Mouse (Mus musculus) forebrain, embryonic 12.5 days (tissue): ENCODE data around the gene C87977. TPM values are rescaled to one million over a fixed set of nuclear protein-coding genes. Genes with fewer than 3 reads are reported as not detected.
"Not testable (repeated sequence)": the region's sequence is repeated elsewhere in the genome, so short reads cannot be mapped to it uniquely, and the experiment has no call there.

ENCODE experiments used
- ATAC-seq: fragments of 200-750 bp; cut with Nextera tagmentation; 2 replicates; pipeline ENCODE4 v1.8.0; 2017; ENCODE audit warnings: moderate TSS enrichment; ENCODE audit not compliant: low FRiP score
- H3K27ac ChIP-seq: fragments of 300-500 bp; sonication (generic); 2 replicates; pipeline ENCODE4 v1.5.1; 2016; ENCODE audit warnings: mild to moderate bottlenecking
- H3K27me3 ChIP-seq: fragments of 300-500 bp; sonication (generic); 2 replicates; pipeline ENCODE4 v1.6.1; 2016; ENCODE audit warnings: mild to moderate bottlenecking
- H3K36me3 ChIP-seq: fragments of 300-500 bp; sonication (generic); replicated peaks from 2 replicates; pipeline ENCODE4 v1.6.1; 2016; ENCODE audit warnings: mild to moderate bottlenecking
- H3K4me1 ChIP-seq: fragments of 300-500 bp; sonication (generic); 2 replicates; pipeline ENCODE4 v1.6.1; 2016
- H3K4me2 ChIP-seq: fragments of 300-500 bp; sonication (generic); 2 replicates; pipeline ENCODE4 v1.6.1; 2016; ENCODE audit warnings: mild to moderate bottlenecking, moderate library complexity
- H3K4me3 ChIP-seq: fragments of 300-500 bp; sonication (generic); replicated peaks from 2 replicates; pipeline ENCODE4 v1.5.1; 2016; ENCODE audit warnings: mild to moderate bottlenecking
- H3K9ac ChIP-seq: fragments of 300-500 bp; sonication (generic); 2 replicates; pipeline ENCODE4 v1.6.1; 2016; ENCODE audit warnings: mild to moderate bottlenecking
- H3K9me3 ChIP-seq: fragments of 300-500 bp; sonication (generic); 2 replicates; pipeline ENCODE4 v1.6.1; 2016
- WGBS: fragments of 180-500 bp; shearing (Covaris S2); methylation state at CpG from one replicate; pipeline ENCODE4 v1.1.7; 2016; 5-methylcytosine and 5-hydroxymethylcytosine counted together
- polyA plus RNA-seq: library from polyadenylated mRNA; unstranded; fragments of >200 nt; fragmentation: Nextera tagmentation; extraction: Ambion mirVana; gene quantifications from 2 replicates; pipeline ENCODE4 v1.2.1, GENCODE M21; 2016

The C87977 gene
- polyA plus RNA-seq = not detected in 2 replicates

DNA sequence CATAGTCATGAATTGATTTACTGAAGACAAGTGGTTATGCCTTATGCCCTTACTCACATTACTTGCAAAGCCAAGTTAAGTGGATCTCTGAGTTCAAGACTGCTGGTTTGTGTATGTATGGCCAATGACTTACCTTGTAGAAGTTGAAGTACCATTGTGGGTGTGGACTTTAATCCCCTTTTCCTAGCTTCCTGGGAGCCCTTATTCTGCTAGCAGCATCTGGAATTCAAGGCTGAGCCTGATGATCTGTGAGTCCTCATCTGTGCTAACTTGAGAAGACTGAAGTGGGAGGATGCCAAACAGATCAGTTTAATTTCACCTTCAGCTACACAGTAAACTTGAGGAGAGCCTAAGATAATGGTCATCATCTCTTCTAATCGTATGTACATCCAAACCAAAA is at the start of gene C87977:
TSS of gene C87977 (minus strand) at position 101 of the 400 bp plus-strand sequence.
- not testable (repeated sequence) for H3K4me3 ChIP-seq, H3K9ac ChIP-seq, ATAC-seq, H3K27me3 ChIP-seq, H3K4me1 ChIP-seq, H3K36me3 ChIP-seq, H3K27ac ChIP-seq, H3K4me2 ChIP-seq
- H3K9me3 ChIP-seq = peaks cover 18% of the 10 kb centered on the region; the same call in 1 of the 2 replicates
- 78% methylated on average over 1 of the region's 1 CpGs for WGBS

DNA sequence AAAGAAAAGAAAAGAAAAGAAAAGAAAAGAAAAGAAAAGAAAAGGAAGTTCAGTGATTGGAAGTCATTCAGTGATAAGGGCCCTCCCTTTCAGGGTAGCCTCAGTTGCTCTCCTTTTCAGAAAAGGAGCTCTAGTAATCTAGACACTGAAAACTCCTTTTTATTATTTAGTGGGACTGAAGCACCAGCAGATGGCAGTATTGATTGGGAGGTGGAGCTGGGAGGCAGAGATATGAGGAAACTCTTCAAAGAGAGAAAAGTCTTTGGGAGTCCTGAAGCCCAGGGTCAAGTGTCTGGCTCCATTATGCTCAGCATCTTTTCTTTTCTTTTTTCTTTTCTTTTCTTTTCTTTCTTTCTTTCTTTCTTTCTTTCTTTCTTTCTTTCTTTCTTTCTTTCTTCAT is 41.6 kb upstream of the C87977 start:
- H3K9me3 ChIP-seq = peaks cover 12% of the 10 kb centered on the region; the same call in 1 of the 2 replicates
- not testable (repeated sequence) for H3K36me3 ChIP-seq, H3K27me3 ChIP-seq, H3K27ac ChIP-seq, H3K9ac ChIP-seq, H3K4me2 ChIP-seq, H3K4me1 ChIP-seq, ATAC-seq, H3K4me3 ChIP-seq

DNA sequence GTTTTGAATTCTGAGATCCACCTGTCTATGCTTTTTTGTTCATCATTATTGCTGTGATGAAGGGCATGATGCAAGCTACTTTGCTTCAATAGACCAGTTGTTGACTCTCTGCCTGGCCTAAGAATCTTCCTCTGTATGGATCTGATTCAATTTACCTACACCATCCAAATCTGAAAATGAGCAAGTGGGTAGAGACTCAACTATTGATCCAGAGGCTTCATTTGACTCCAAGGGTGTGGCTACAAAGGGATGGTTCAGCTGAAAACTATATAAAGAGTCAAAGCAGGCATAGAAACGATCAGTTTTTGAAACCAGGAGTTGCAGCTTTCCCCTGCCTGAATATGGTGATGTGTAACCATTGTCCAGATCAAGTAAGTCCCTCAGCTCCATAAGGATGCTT is 22.7 kb downstream of the C87977 start, which contains the start of gene Oog2:
TSS of gene Oog2 (plus strand) at position 301 of the 400 bp plus-strand sequence.
- 46% methylated on average over 1 of the region's 1 CpGs for WGBS
- Histone ChIP-seq H3K4me1 (no peaks in the 10 kb centered on the region), H3K4me3 (no peak within 1 kb of the TSS), H3K27ac (no peak within 1 kb of the TSS), H3K9me3 (peaks cover 29% of the 10 kb centered on the region), H3K9ac (no peak within 1 kb of the TSS), H3K36me3 (no peaks in the 10 kb centered on the region), H3K27me3 (no peaks in the 10 kb centered on the region), H3K4me2 (no peak within 1 kb of the TSS)
- ATAC-seq = no peak

DNA sequence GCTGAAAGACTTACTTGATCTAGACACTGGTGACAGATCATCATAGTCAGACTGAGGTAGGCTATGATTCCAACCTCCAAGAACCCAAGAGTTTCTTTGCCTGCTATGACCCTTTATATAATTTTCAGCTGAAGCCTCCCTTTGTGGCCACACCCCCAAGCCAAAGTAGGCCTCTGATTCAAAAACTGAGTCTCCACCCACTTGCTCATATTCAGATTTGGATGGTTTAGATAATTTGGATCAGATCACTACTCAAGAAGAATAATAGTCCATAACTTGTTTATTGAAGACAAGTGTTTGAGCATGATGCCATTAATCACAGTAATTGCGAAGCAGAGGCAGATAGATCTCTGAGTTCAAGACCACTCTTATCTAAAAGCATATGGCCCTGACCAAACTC is 50.6 kb downstream of the C87977 start, which contains the start of gene Oog3:
TSS of gene Oog3 (minus strand) at position 101 of the 400 bp plus-strand sequence.
- 89% methylated on average over 1 of the region's 1 CpGs for WGBS
- ATAC-seq = no peak
- H3K4me2 ChIP-seq = no peak within 1 kb of the TSS
- H3K9ac ChIP-seq = no peak within 1 kb of the TSS
- no peaks in the 10 kb centered on the region for H3K36me3 ChIP-seq
- no peaks in the 10 kb centered on the region for H3K4me1 ChIP-seq
- H3K4me3 ChIP-seq = no peak within 1 kb of the TSS
- H3K9me3 ChIP-seq = peaks cover 70% of the 10 kb centered on the region
- no peaks in the 10 kb centered on the region for H3K27me3 ChIP-seq
- no peak within 1 kb of the TSS for H3K27ac ChIP-seq

Other genes with a start within 250 kb of the C87977 start
- not detected in 2 replicates for gene Gm13101, start 246.4 kb downstream of the C87977 start, polyA plus RNA-seq
- gene Pramef17, start 218.9 kb downstream of the C87977 start, polyA plus RNA-seq = not detected in 2 replicates
- gene Pramel4, start 154.2 kb downstream of the C87977 start, polyA plus RNA-seq = not detected in 2 replicates
- gene Gm13102, start 106.8 kb downstream of the C87977 start, polyA plus RNA-seq = not detected in 2 replicates
- not detected in 2 replicates for gene Oog3, start 50.7 kb downstream of the C87977 start, polyA plus RNA-seq
- gene Oog2, start 22.6 kb downstream of the C87977 start, polyA plus RNA-seq = not detected in 2 replicates
- not detected in 2 replicates for gene Pramel5, start 67.2 kb upstream of the C87977 start, polyA plus RNA-seq
- gene Gm13128, start 116.9 kb upstream of the C87977 start, polyA plus RNA-seq = not detected in 2 replicates
- not detected in 2 replicates for gene Gm13119, start 144.6 kb upstream of the C87977 start, polyA plus RNA-seq
- gene Pramef20, start 164.6 kb upstream of the C87977 start, polyA plus RNA-seq = not detected in 2 replicates
- not detected in 2 replicates for gene Pramef12, start 195.1 kb upstream of the C87977 start, polyA plus RNA-seq
- gene 1700012P22Rik, start 225.5 kb upstream of the C87977 start, polyA plus RNA-seq = not detected in 2 replicates
- not detected in 2 replicates for gene Gm9944, start 240.0 kb upstream of the C87977 start, polyA plus RNA-seq